8 mouse cellular contexts compared by ENCODE assay signal in the genomic region with DNA sequence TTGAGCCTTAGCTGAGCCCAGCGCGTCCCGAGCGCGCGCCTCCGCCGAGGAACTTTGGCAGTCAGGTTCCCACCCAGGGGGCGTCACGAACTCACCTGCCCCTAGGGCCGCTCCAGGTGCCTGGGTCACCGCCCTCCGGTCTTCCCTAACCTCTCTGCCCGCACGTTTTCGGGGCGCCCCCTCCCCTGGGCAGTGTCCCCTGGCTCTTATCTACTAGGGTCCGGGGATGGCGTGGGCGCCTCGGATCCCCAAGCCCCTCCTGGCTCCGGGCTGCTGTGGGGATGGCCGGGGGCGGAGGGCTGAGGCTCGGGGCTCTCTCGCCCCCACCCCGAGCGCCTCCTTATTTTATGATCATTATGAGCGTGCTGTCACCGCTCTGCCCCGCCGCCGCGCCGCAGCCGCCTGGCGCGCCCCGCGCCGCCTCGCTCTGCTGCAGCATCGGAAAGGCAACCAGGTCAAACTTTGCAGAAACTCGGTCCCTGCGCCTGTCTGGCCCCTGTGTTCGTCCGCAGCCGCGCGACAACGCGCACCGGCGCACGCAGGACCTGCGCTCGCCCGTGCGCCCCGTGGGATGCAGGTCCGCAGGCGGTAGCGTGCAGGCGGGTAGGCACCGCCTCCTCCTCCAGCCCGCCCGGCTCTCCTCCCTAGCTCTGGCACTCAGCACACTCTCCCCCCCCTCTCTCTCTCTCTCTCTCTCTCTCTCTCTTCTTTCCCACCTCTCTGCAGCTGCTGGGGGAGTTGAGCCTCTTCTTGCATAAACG. TPM values are rescaled to one million over a fixed set of nuclear protein-coding genes. Genes with fewer than 3 reads are reported as not detected.
A peak's percentile ranks its signal among the peaks of the same experiment; 100 is the strongest.
DNase-seq lines count a peak whose midpoint lies in the region; ATAC-seq and TF ChIP-seq lines count a peak whose summit lies in the region.

Gene Fam78a, minus strand, starts transcription at position 747 of the 761 bp plus-strand sequence.

- H3K36me3 ChIP-seq in kidney, postnatal 0 days (ENCODE audit: insufficient read depth, low read length), result no peaks in the 10 kb centered on the region
- no peaks in the 10 kb centered on the region for H3K36me3 ChIP-seq in midbrain, embryonic 13.5 days

- peak within 1 kb of the TSS; percentile 32; the same call in 1 of the 2 replicates for H3K9ac ChIP-seq in kidney, postnatal 0 days (ENCODE audit: low read depth, low read length)
- peak within 1 kb of the TSS; percentile 71 for H3K9ac ChIP-seq in midbrain, embryonic 13.5 days (replicated peaks)

- peaks cover 13% of the 10 kb centered on the region for H3K4me1 ChIP-seq in kidney, postnatal 0 days (replicated peaks; ENCODE audit: insufficient read depth, low read length)
- peaks cover 29% of the 10 kb centered on the region for H3K4me1 ChIP-seq in midbrain, embryonic 13.5 days (replicated peaks)

- ATAC-seq in kidney, postnatal 0 days (replicated peaks; ENCODE audit: low FRiP score, low read depth), result peak; percentile 27; the same call in 1 of the 2 replicates
- peak; percentile 86 for ATAC-seq in midbrain, embryonic 13.5 days

- H3K27ac ChIP-seq in kidney, postnatal 0 days, result no peak within 1 kb of the TSS
- H3K27ac ChIP-seq in midbrain, embryonic 13.5 days, result no peak within 1 kb of the TSS

- no peaks in the 10 kb centered on the region for H3K9me3 ChIP-seq in kidney, postnatal 0 days (replicated peaks; ENCODE audit: low read length)
- no peaks in the 10 kb centered on the region for H3K9me3 ChIP-seq in midbrain, embryonic 13.5 days

- H3K4me3 ChIP-seq in kidney, postnatal 0 days (replicated peaks; ENCODE audit: low read depth, low read length), result peak within 1 kb of the TSS; percentile 59
- H3K4me3 ChIP-seq in midbrain, embryonic 13.5 days (replicated peaks), result peak within 1 kb of the TSS; percentile 65

- H3K4me2 ChIP-seq in kidney, postnatal 0 days (ENCODE audit: low read length), result peak within 1 kb of the TSS; percentile 99
- H3K4me2 ChIP-seq in midbrain, embryonic 13.5 days (replicated peaks), result peak within 1 kb of the TSS; percentile 99

- peaks cover 29% of the 10 kb centered on the region for H3K27me3 ChIP-seq in kidney, postnatal 0 days (ENCODE audit: insufficient read depth, low read length)
- peaks cover 91% of the 10 kb centered on the region for H3K27me3 ChIP-seq in midbrain, embryonic 13.5 days

- WGBS in kidney, postnatal 0 days, result under 1% methylated on average over 64 of the region's 68 CpGs
- under 1% methylated on average over 58 of the region's 68 CpGs for WGBS in midbrain, embryonic 13.5 days

- TF ChIP-seq CTCF in kidney, postnatal 0 days (IDR thresholded peaks at IDR 0.05; ENCODE audit: low read depth), result no peak

- peak; percentile 50 for DNase-seq in ovary, postnatal 36 days (ENCODE audit: low spot score)
- DNase-seq in ovary, postnatal 10 days (ENCODE audit: low spot score), result no peak
- peak; percentile 73 for DNase-seq in embryo, embryonic 11 days
- peak; percentile 46 to 53 for DNase-seq in heart, adult 18-20 months
- peak; percentile 54 for DNase-seq in kidney, postnatal 0 days (ENCODE audit: low spot score)
- DNase-seq in spleen, postnatal 36 days (ENCODE audit: low spot score in 2 of 2), result peak; percentile 61 to 62
- DNase-seq in layer of hippocampus, postnatal 36 days, result no peak

RNA-seq across cellular contexts. Expression of gene Fam78a, which starts in this region (rescaled TPM):
- total RNA-seq in heart, adult 18-20 months (2021), result 10 to 100 TPM; 15.0 to 23.0 TPM
- polyA plus RNA-seq in kidney, postnatal 0 days (2015; fragmentation: Nextera tagmentation; extraction: Ambion mirVana), result 0.79 and 0.82 TPM in 2 replicates
- 0.38 and 0.44 TPM in 2 replicates for polyA plus RNA-seq in midbrain, embryonic 13.5 days (2015; fragmentation: Nextera tagmentation; extraction: Ambion mirVana)
- 1 to 10 TPM; 4.5 to 5.3 TPM for total RNA-seq in layer of hippocampus, postnatal 36 days (2021)

Comparison
In these comparisons a context has a peak if more than half of its experiments do, and no peak if none do; other contexts are left out.
1. DNase-seq: peak in ovary, postnatal 36 days (single experiment), embryo, embryonic 11 days (single experiment), heart, adult 18-20 months (2 of 2) and spleen, postnatal 36 days (2 of 2); none in ovary, postnatal 10 days (single experiment) and layer of hippocampus, postnatal 36 days (0 of 2).
2. Peak in DNase-seq, ATAC-seq, H3K4me3 ChIP-seq, H3K9ac ChIP-seq and H3K4me2 ChIP-seq in kidney, postnatal 0 days; RNA of the gene not detected or under 1 TPM.
3. Peak in ATAC-seq, H3K4me3 ChIP-seq, H3K9ac ChIP-seq and H3K4me2 ChIP-seq in midbrain, embryonic 13.5 days; RNA of the gene not detected or under 1 TPM.